In the genomic region with DNA sequence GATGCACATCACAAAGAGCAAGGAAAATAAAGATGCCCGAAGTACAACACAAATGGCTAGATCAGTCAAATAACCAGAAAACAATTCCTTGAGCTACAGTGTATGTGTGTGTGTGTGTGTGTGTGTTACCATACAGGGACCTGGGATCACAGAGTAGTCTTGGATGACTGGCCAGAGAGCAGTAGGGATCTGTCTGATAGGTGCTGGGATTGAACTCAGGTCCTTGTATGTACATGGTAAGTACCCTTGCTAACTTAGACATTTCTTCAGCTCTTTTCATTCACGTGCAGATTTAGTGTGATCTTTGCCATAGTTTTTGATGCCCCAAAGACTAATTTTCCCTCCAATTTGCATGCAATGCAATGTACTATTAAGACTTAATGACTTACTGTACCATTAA, we compare ENCODE assay signal across 19 mouse cellular contexts.
DNase-seq lines count a peak whose midpoint lies in the region; ATAC-seq and TF ChIP-seq lines count a peak whose summit lies in the region.
"Had no signal": no experiment of that assay in that cellular context is flagged by ENCODE, and none has a peak within 500 bp of the region (broad histone marks: within the 10 kb centered on the region; RNA-seq: fewer than 3 reads in every experiment).

No protein-coding gene starts in this region.

- no peak overlapping the region for H3K9ac ChIP-seq in hindbrain, embryonic 13.5 days
- H3K9ac ChIP-seq in hindbrain, embryonic 16.5 days (ENCODE audit: low read depth, low read length), result no peak overlapping the region
- H3K9ac ChIP-seq in midbrain, embryonic 11.5 days (ENCODE audit: low read length), result no peak overlapping the region
- no peak overlapping the region for H3K9ac ChIP-seq in midbrain, embryonic 13.5 days (replicated peaks)
- H3K9ac ChIP-seq in neural tube, embryonic 15.5 days (replicated peaks), result no peak overlapping the region
- H3K9ac ChIP-seq: embryonic facial prominence, embryonic 12.5 days; forebrain, embryonic 13.5 days; forebrain, embryonic 15.5 days had no signal

- 0 out of 2 replicates have a peak overlapping the region, but pooled peaks have one; percentile 13 for H3K27ac ChIP-seq in hindbrain, embryonic 13.5 days
- H3K27ac ChIP-seq in hindbrain, embryonic 16.5 days (ENCODE audit: low read depth, low read length), result no peak overlapping the region
- no peak overlapping the region for H3K27ac ChIP-seq in midbrain, embryonic 11.5 days (ENCODE audit: low read depth, low read length)
- H3K27ac ChIP-seq in midbrain, embryonic 13.5 days, result no peak overlapping the region
- no peak overlapping the region for H3K27ac ChIP-seq in neural tube, embryonic 15.5 days (replicated peaks)
- H3K27ac ChIP-seq: embryonic facial prominence, embryonic 10.5 days; embryonic facial prominence, embryonic 12.5 days; forebrain, embryonic 13.5 days; forebrain, embryonic 15.5 days had no signal

- DNase-seq in midbrain, embryonic 11.5 days (ENCODE audit: low spot score, missing footprints), result peak; percentile 57
- DNase-seq in brain, embryonic 14.5 days (ENCODE audit: low read depth), result peak; percentile 12
- no peak for DNase-seq in layer of hippocampus, adult 18-20 months (ENCODE audit: low spot score in 2 of 2)
- DNase-seq: adrenal gland, adult 2 months; adrenal gland, postnatal 10 days; adrenal gland, postnatal 25 days; cerebellum, adult 11-12 months; cerebellum, adult 2 months; cerebellum, adult 9-10 months; cerebellum, postnatal 10 days; cerebellum, postnatal 25 days had no signal

- no peaks in the 10 kb centered on the region for H3K36me3 ChIP-seq in hindbrain, embryonic 13.5 days
- no peaks in the 10 kb centered on the region for H3K36me3 ChIP-seq in hindbrain, embryonic 16.5 days (ENCODE audit: control insufficient read depth, insufficient read depth, low read length)
- H3K36me3 ChIP-seq in midbrain, embryonic 11.5 days (ENCODE audit: control insufficient read depth, insufficient read depth, low read length), result no peaks in the 10 kb centered on the region
- H3K36me3 ChIP-seq in midbrain, embryonic 13.5 days, result no peaks in the 10 kb centered on the region
- H3K36me3 ChIP-seq in neural tube, embryonic 15.5 days, result no peaks in the 10 kb centered on the region
- H3K36me3 ChIP-seq: embryonic facial prominence, embryonic 10.5 days; embryonic facial prominence, embryonic 12.5 days; forebrain, embryonic 15.5 days had no signal

- no peak for TF ChIP-seq POLR2A in brain, embryonic 14.5 days (IDR thresholded peaks at IDR 0.05; ENCODE audit: borderline replicate concordance, extremely low read depth, insufficient read depth, insufficient read length, poor library complexity, severe bottlenecking)

- H3K27me3 ChIP-seq in hindbrain, embryonic 13.5 days, result no peaks in the 10 kb centered on the region
- H3K27me3 ChIP-seq in hindbrain, embryonic 16.5 days (replicated peaks; ENCODE audit: control insufficient read depth, insufficient read depth, low read length), result no peaks in the 10 kb centered on the region
- H3K27me3 ChIP-seq in midbrain, embryonic 11.5 days (ENCODE audit: control insufficient read depth, insufficient read depth, low read length), result no peaks in the 10 kb centered on the region
- no peaks in the 10 kb centered on the region for H3K27me3 ChIP-seq in midbrain, embryonic 13.5 days
- H3K27me3 ChIP-seq in neural tube, embryonic 15.5 days (replicated peaks), result no peaks in the 10 kb centered on the region
- H3K27me3 ChIP-seq: embryonic facial prominence, embryonic 12.5 days; forebrain, embryonic 13.5 days; forebrain, embryonic 15.5 days had no signal

- no peak overlapping the region for H3K4me2 ChIP-seq in hindbrain, embryonic 13.5 days
- no peak overlapping the region for H3K4me2 ChIP-seq in hindbrain, embryonic 16.5 days (ENCODE audit: low read length)
- no peak overlapping the region for H3K4me2 ChIP-seq in midbrain, embryonic 11.5 days
- H3K4me2 ChIP-seq in midbrain, embryonic 13.5 days (replicated peaks), result no peak overlapping the region
- no peak overlapping the region for H3K4me2 ChIP-seq in neural tube, embryonic 15.5 days
- H3K4me2 ChIP-seq: embryonic facial prominence, embryonic 12.5 days; forebrain, embryonic 13.5 days; forebrain, embryonic 15.5 days had no signal

- no peaks in the 10 kb centered on the region for H3K9me3 ChIP-seq in hindbrain, embryonic 13.5 days
- H3K9me3 ChIP-seq in hindbrain, embryonic 16.5 days (ENCODE audit: control insufficient read depth, low read length), result no peaks in the 10 kb centered on the region
- H3K9me3 ChIP-seq in midbrain, embryonic 11.5 days (ENCODE audit: control insufficient read depth, low read length), result no peaks in the 10 kb centered on the region
- no peaks in the 10 kb centered on the region for H3K9me3 ChIP-seq in midbrain, embryonic 13.5 days
- H3K9me3 ChIP-seq in neural tube, embryonic 15.5 days (replicated peaks), result no peaks in the 10 kb centered on the region
- H3K9me3 ChIP-seq: embryonic facial prominence, embryonic 10.5 days; embryonic facial prominence, embryonic 12.5 days; forebrain, embryonic 13.5 days; forebrain, embryonic 15.5 days had no signal

- H3K4me1 ChIP-seq in hindbrain, embryonic 13.5 days (replicated peaks), result 0 out of 2 replicates have a peak, but pooled peaks cover 2% of the 10 kb centered on the region
- H3K4me1 ChIP-seq in hindbrain, embryonic 16.5 days (ENCODE audit: control insufficient read depth, insufficient read depth, low read depth, low read length), result no peaks in the 10 kb centered on the region
- no peaks in the 10 kb centered on the region for H3K4me1 ChIP-seq in midbrain, embryonic 11.5 days (ENCODE audit: control insufficient read depth, insufficient read depth, low read length)
- H3K4me1 ChIP-seq in midbrain, embryonic 13.5 days (replicated peaks), result peaks cover 5% of the 10 kb centered on the region; the same call in 1 of the 2 replicates
- no peaks in the 10 kb centered on the region for H3K4me1 ChIP-seq in neural tube, embryonic 15.5 days
- H3K4me1 ChIP-seq: embryonic facial prominence, embryonic 10.5 days; embryonic facial prominence, embryonic 12.5 days; forebrain, embryonic 13.5 days; forebrain, embryonic 15.5 days had no signal

- ATAC-seq in hindbrain, embryonic 13.5 days (ENCODE audit: low FRiP score), result 0 out of 2 replicates have a peak, but pooled peaks have one; percentile 28
- ATAC-seq in hindbrain, embryonic 16.5 days, result no peak
- no peak for ATAC-seq in midbrain, embryonic 11.5 days (ENCODE audit: low FRiP score)
- no peak for ATAC-seq in midbrain, embryonic 13.5 days
- ATAC-seq in neural tube, embryonic 15.5 days (ENCODE audit: low FRiP score), result 0 out of 2 replicates have a peak, but pooled peaks have one; percentile 45
- ATAC-seq: forebrain, embryonic 13.5 days; forebrain, embryonic 15.5 days had no signal

- TF ChIP-seq CTCF in brain, embryonic 14.5 days (IDR thresholded peaks at IDR 0.05; ENCODE audit: borderline replicate concordance, extremely low read depth, insufficient read depth, insufficient read length), result no peak

- 97% methylated on average over 2 of the region's 2 CpGs for WGBS in hindbrain, embryonic 13.5 days
- WGBS in hindbrain, embryonic 16.5 days, result 84% methylated on average over 2 of the region's 2 CpGs
- 94% methylated on average over 2 of the region's 2 CpGs for WGBS in midbrain, embryonic 11.5 days
- WGBS in midbrain, embryonic 13.5 days, result 93% methylated on average over 2 of the region's 2 CpGs
- 83% methylated on average over 2 of the region's 2 CpGs for WGBS in neural tube, embryonic 15.5 days

- H3K4me3 ChIP-seq in hindbrain, embryonic 13.5 days, result no peak overlapping the region
- H3K4me3 ChIP-seq in hindbrain, embryonic 16.5 days (ENCODE audit: low read length), result no peak overlapping the region
- no peak overlapping the region for H3K4me3 ChIP-seq in midbrain, embryonic 11.5 days (ENCODE audit: low read depth, low read length)
- no peak overlapping the region for H3K4me3 ChIP-seq in midbrain, embryonic 13.5 days (replicated peaks)
- no peak overlapping the region for H3K4me3 ChIP-seq in neural tube, embryonic 15.5 days (replicated peaks)
- H3K4me3 ChIP-seq: embryonic facial prominence, embryonic 10.5 days; embryonic facial prominence, embryonic 12.5 days; forebrain, embryonic 13.5 days; forebrain, embryonic 15.5 days had no signal

Comparison
In these comparisons a context has a peak if more than half of its experiments do, and no peak if none do; other contexts are left out.
1. ATAC-seq: peak in hindbrain, embryonic 13.5 days (single experiment) and neural tube, embryonic 15.5 days (single experiment); none in hindbrain, embryonic 16.5 days (single experiment), midbrain, embryonic 11.5 days (single experiment) and midbrain, embryonic 13.5 days (single experiment).
2. DNase-seq: peak in midbrain, embryonic 11.5 days (single experiment) and brain, embryonic 14.5 days (single experiment); none in layer of hippocampus, adult 18-20 months (0 of 2).